Mouse (Mus musculus) thymus, adult 2 months (tissue): ENCODE measurements at regions not wholly inside any gene's neighbourhood (a gene's known extent, or its start where the extent isn't known, plus 50 kb on each side); places are given as distances from the start of the nearest gene placed in this dataset.

Experiments
- CTCF ChIP-seq: fragments of 200-500 bp; IDR thresholded peaks from 2 replicates; pipeline ENCODE4 v1.5.1; 2012; ENCODE audit warnings: mild to moderate bottlenecking, control low read depth, low read length, moderate library complexity, borderline replicate concordance; ENCODE audit not compliant: control insufficient read depth, poor library complexity, insufficient read depth; ENCODE audit errors: extremely low read depth
- POLR2A ChIP-seq: fragments of 200-500 bp; IDR thresholded peaks from 2 replicates; pipeline ENCODE4 v1.6.1; 2012; ENCODE audit warnings: mild to moderate bottlenecking, low read length, control low read depth, moderate library complexity; ENCODE audit not compliant: control insufficient read depth, poor library complexity, insufficient read depth; ENCODE audit errors: extremely low read depth

DNA sequence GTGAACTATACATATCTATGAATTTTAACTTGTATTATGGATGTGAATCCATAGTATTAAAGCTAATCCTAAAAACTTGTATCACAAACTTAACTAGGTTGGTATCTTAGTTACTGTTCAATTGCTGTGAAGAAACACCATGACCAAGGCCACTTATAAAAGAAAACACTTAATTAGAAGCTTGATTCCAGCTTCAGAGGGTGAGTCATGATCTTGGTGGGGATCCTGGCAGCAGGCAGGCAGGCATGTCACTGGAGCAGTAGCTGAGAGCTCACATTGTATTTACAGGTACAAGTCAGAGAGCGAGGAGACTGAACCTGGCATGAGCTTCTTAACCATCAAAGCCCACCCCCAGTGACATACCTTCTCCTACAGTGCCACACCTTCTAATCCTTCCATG lies 73.2 kb upstream of the Rap2b start:
- TF ChIP-seq CTCF (no peak), POLR2A (no peak)
